Mouse (Mus musculus) midbrain, postnatal 0 days (tissue): ENCODE results near the gene 9930111J21Rik2. TPM values are rescaled to one million over a fixed set of nuclear protein-coding genes. Genes with fewer than 3 reads are reported as not detected.
"Not testable (repeated sequence)": the region's sequence is repeated elsewhere in the genome, so short reads cannot be mapped to it uniquely, and the experiment has no call there.

Experiments used
- ATAC-seq: fragments of 200-750 bp; cut with Nextera tagmentation; 2 replicates; pipeline ENCODE4 v1.8.0; 2017; ENCODE audit warnings: moderate number of reproducible peaks, mild to moderate bottlenecking, moderate TSS enrichment, moderate library complexity; ENCODE audit not compliant: low FRiP score
- DNase-seq: peaks from one replicate; pipeline ENCODE4 v3.0.0-alpha.2; 2015; ENCODE audit warnings: low spot score
- H3K27ac ChIP-seq: fragments of 300-500 bp; sonication (generic); 2 replicates; pipeline ENCODE4 v1.5.1; 2014; ENCODE audit warnings: low read depth, mild to moderate bottlenecking, low read length, mixed read lengths
- H3K27me3 ChIP-seq: fragments of 300-500 bp; sonication (generic); 2 replicates; pipeline ENCODE4 v1.6.1; 2014; ENCODE audit warnings: low read length, control low read depth, mixed read lengths; ENCODE audit not compliant: insufficient read depth
- H3K36me3 ChIP-seq: fragments of 300-500 bp; sonication (generic); 2 replicates; pipeline ENCODE4 v1.6.1; 2014; ENCODE audit warnings: low read length, control low read depth, mixed read lengths; ENCODE audit not compliant: insufficient read depth
- H3K4me1 ChIP-seq: fragments of 300-500 bp; sonication (generic); 2 replicates; pipeline ENCODE4 v1.6.1; 2014; ENCODE audit warnings: mild to moderate bottlenecking, control low read depth, antibody characterized with exemption, low read length, mixed read lengths; ENCODE audit not compliant: insufficient read depth
- H3K4me2 ChIP-seq: fragments of 300-500 bp; sonication (generic); 2 replicates; pipeline ENCODE4 v1.6.1; 2014; ENCODE audit warnings: low read depth, mild to moderate bottlenecking, low read length, mixed read lengths; ENCODE audit not compliant: poor library complexity, severe bottlenecking
- H3K4me3 ChIP-seq: fragments of 300-500 bp; sonication (generic); 2 replicates; pipeline ENCODE4 v1.5.1; 2014; ENCODE audit warnings: low read depth, mild to moderate bottlenecking, low read length, moderate library complexity
- H3K9ac ChIP-seq: fragments of 300-500 bp; sonication (generic); replicated peaks from 2 replicates; pipeline ENCODE4 v1.6.1; 2014; ENCODE audit warnings: mild to moderate bottlenecking, low read length, moderate library complexity, mixed read lengths; ENCODE audit not compliant: poor library complexity, severe bottlenecking
- H3K9me3 ChIP-seq: fragments of 300-500 bp; sonication (generic); 2 replicates; pipeline ENCODE4 v1.6.1; 2016; ENCODE audit warnings: low read length, control low read depth
- CTCF ChIP-seq: IDR thresholded peaks from 2 replicates; pipeline ENCODE4 v1.5.1; 2016; ENCODE audit warnings: antibody characterized with exemption, mild to moderate bottlenecking
- WGBS: fragments of 180-500 bp; shearing (Covaris S2); extraction: QIAGEN DNeasy Blood & Tissue Kit; methylation state at CpG from one replicate; pipeline ENCODE4 v1.1.7; 2014; 5-methylcytosine and 5-hydroxymethylcytosine counted together
- polyA plus RNA-seq: library from polyadenylated mRNA; unstranded; fragments of >200 nt; fragmentation: Nextera tagmentation; extraction: Ambion mirVana; gene quantifications from 2 replicates; pipeline ENCODE4 v1.2.1, GENCODE M21; 2015
- total RNA-seq: library from RNA; depleted of rRNA; stranded (reverse); fragments of >200 nt; gene quantifications from 2 replicates; pipeline ENCODE4 v1.2.3, GENCODE M21; 2014

Gene 9930111J21Rik2
- total and polyA plus RNA-seq, 2 experiments from 2014 or later = 0.20 to 0.55 TPM

GRCm38 (mm10) chr11:49068358-49068757, 17.3 kb upstream of the 9930111J21Rik2 start:
- WGBS = 93% methylated on average over 1 of the region's 1 CpGs
- H3K27ac ChIP-seq = no peak overlapping the region
- no peak overlapping the region for H3K9ac ChIP-seq
- no peaks in the 10 kb centered on the region for H3K27me3 ChIP-seq
- no peak overlapping the region for H3K4me2 ChIP-seq
- no peaks in the 10 kb centered on the region for H3K4me1 ChIP-seq
- DNase-seq (no peak), ATAC-seq (no peak)
- H3K9me3 ChIP-seq = no peaks in the 10 kb centered on the region
- H3K4me3 ChIP-seq = no peak overlapping the region
- no peak for TF ChIP-seq CTCF
- H3K36me3 ChIP-seq = no peaks in the 10 kb centered on the region

- not testable (repeated sequence) for H3K27me3 ChIP-seq, H3K9me3 ChIP-seq, H3K9ac ChIP-seq, H3K4me2 ChIP-seq, H3K4me1 ChIP-seq, H3K4me3 ChIP-seq, ATAC-seq, H3K36me3 ChIP-seq, H3K27ac ChIP-seq, DNase-seq
- 83% methylated on average over 5 of the region's 5 CpGs for WGBS
Measured at GRCm38 (mm10) chr11:49063713-49064469, 12.8 kb upstream of the 9930111J21Rik2 start, which contains the start of gene Tgtp2. Gene Tgtp2 (minus strand): TSS chr11:49064206.

GRCm38 (mm10) chr11:49061865-49062264, 10.8 kb upstream of the 9930111J21Rik2 start:
- not testable (repeated sequence) for H3K36me3 ChIP-seq, H3K4me1 ChIP-seq, DNase-seq, ATAC-seq, H3K27ac ChIP-seq, H3K9ac ChIP-seq, H3K27me3 ChIP-seq, H3K9me3 ChIP-seq, H3K4me2 ChIP-seq, H3K4me3 ChIP-seq
- 93% methylated on average over 1 of the region's 2 CpGs for WGBS

- H3K36me3 ChIP-seq, ATAC-seq, H3K27me3 ChIP-seq, H3K27ac ChIP-seq, DNase-seq, H3K9me3 ChIP-seq, H3K4me2 ChIP-seq, H3K9ac ChIP-seq, H3K4me1 ChIP-seq, H3K4me3 ChIP-seq: not testable (repeated sequence)
- WGBS = 77% methylated on average over 2 of the region's 3 CpGs
Measured at GRCm38 (mm10) chr11:49060061-49060460, 9.0 kb upstream of the 9930111J21Rik2 start.

GRCm38 (mm10) chr11:49051894-49052293, 852 bp upstream of the 9930111J21Rik2 start:
- H3K4me3 ChIP-seq, H3K36me3 ChIP-seq, H3K4me2 ChIP-seq, ATAC-seq, H3K9me3 ChIP-seq, DNase-seq, H3K27ac ChIP-seq, H3K27me3 ChIP-seq, H3K9ac ChIP-seq, H3K4me1 ChIP-seq: not testable (repeated sequence)
- no CpG with 5 or more reads among the region's 5 CpGs for WGBS

GRCm38 (mm10) chr11:49050064-49050463, 978 bp downstream of the 9930111J21Rik2 start:
- not testable (repeated sequence) for H3K9me3 ChIP-seq, H3K9ac ChIP-seq, DNase-seq, H3K27me3 ChIP-seq, H3K4me2 ChIP-seq, H3K27ac ChIP-seq, H3K4me3 ChIP-seq, H3K4me1 ChIP-seq, H3K36me3 ChIP-seq, ATAC-seq

GRCm38 (mm10) chr11:49012074-49012473, 39.0 kb downstream of the 9930111J21Rik2 start:
- H3K4me1 ChIP-seq, DNase-seq: not testable (repeated sequence)

GRCm38 (mm10) chr11:49006785-49007184, 44.3 kb downstream of the 9930111J21Rik2 start:
- ATAC-seq, H3K27ac ChIP-seq: not testable (repeated sequence)

More at GRCm38 (mm10) chr11:49012074-49012473, 39.0 kb downstream of the 9930111J21Rik2 start:
- H3K27ac ChIP-seq, H3K4me2 ChIP-seq, ATAC-seq, H3K9ac ChIP-seq, H3K27me3 ChIP-seq, H3K36me3 ChIP-seq, H3K4me3 ChIP-seq, H3K9me3 ChIP-seq: not testable (repeated sequence)

GRCm38 (mm10) chr11:49006317-49006716, 44.7 kb downstream of the 9930111J21Rik2 start:
- not testable (repeated sequence) for H3K36me3 ChIP-seq, H3K4me2 ChIP-seq, H3K4me1 ChIP-seq, H3K9me3 ChIP-seq, H3K27me3 ChIP-seq, DNase-seq, H3K27ac ChIP-seq, H3K4me3 ChIP-seq, H3K9ac ChIP-seq, ATAC-seq
- WGBS = 81% methylated on average over 2 of the region's 2 CpGs

More at GRCm38 (mm10) chr11:49006785-49007184, 44.3 kb downstream of the 9930111J21Rik2 start:
- not testable (repeated sequence) for H3K4me3 ChIP-seq, H3K36me3 ChIP-seq, H3K4me2 ChIP-seq, H3K9ac ChIP-seq, H3K27me3 ChIP-seq, H3K9me3 ChIP-seq, DNase-seq, H3K4me1 ChIP-seq
- 40% methylated on average over 1 of the region's 1 CpGs for WGBS
